14 mouse cellular contexts compared by ENCODE assay signal in genomic region chr11:87744964-87745363, GRCm38 (mm10). TPM values are rescaled to one million over a fixed set of nuclear protein-coding genes. Genes with fewer than 3 reads are reported as not detected.
DNase-seq lines count a peak whose midpoint lies in the region; ATAC-seq lines count a peak whose summit lies in the region.
"Had no signal": no experiment of that assay in that cellular context is flagged by ENCODE, and none has a peak within 500 bp of the region (broad histone marks: within the 10 kb centered on the region; RNA-seq: fewer than 3 reads in every experiment).

No protein-coding gene starts in this region.

- ATAC-seq in inflammation-experienced regulatory T-cells, adult 6 months: peak; percentile 73
- ATAC-seq in intestine, embryonic 15.5 days: no peak
- ATAC-seq in megakaryocyte progenitor cell, adult 5-6 weeks (replicated peaks; ENCODE audit: poor library complexity): no peak

- no peak overlapping the region for H3K4me2 ChIP-seq in intestine, embryonic 15.5 days (replicated peaks)
- H3K4me2 ChIP-seq: hindbrain, embryonic 12.5 days had no signal

- no peak overlapping the region for H3K9ac ChIP-seq in intestine, embryonic 15.5 days
- H3K9ac ChIP-seq: hindbrain, embryonic 12.5 days had no signal

- WGBS in intestine, embryonic 15.5 days: 76% methylated on average over 4 of the region's 4 CpGs

- peaks cover 22% of the 10 kb centered on the region for H3K36me3 ChIP-seq in intestine, embryonic 15.5 days

- H3K27ac ChIP-seq in intestine, embryonic 15.5 days: no peak overlapping the region
- H3K27ac ChIP-seq: heart, adult 2 months; hindbrain, embryonic 12.5 days had no signal

- 0 out of 2 replicates have a peak, but pooled peaks cover 3% of the 10 kb centered on the region for H3K4me1 ChIP-seq in intestine, embryonic 15.5 days (replicated peaks)
- H3K4me1 ChIP-seq: hindbrain, embryonic 12.5 days had no signal

- DNase-seq in spleen, adult 12 weeks (ENCODE audit: low spot score): peak; percentile 65
- no peak for DNase-seq in spleen, postnatal 14 days (ENCODE audit: low spot score in 2 of 2)
- DNase-seq in spleen, postnatal 4 days (ENCODE audit: low spot score in 2 of 2): peak; percentile 54 to 68
- no peak for DNase-seq in cerebellum, postnatal 25 days
- DNase-seq: cerebellum, adult 8-10 months; kidney, adult 18-20 months had no signal

- H3K27me3 ChIP-seq in intestine, embryonic 15.5 days (replicated peaks): no peaks in the 10 kb centered on the region
- H3K27me3 ChIP-seq: hindbrain, embryonic 12.5 days had no signal

- no peak overlapping the region for H3K4me3 ChIP-seq in intestine, embryonic 15.5 days (replicated peaks)
- H3K4me3 ChIP-seq: heart, adult 2 months; hindbrain, embryonic 12.5 days had no signal

- H3K9me3 ChIP-seq in intestine, embryonic 15.5 days: no peaks in the 10 kb centered on the region
- H3K9me3 ChIP-seq: G1E; hindbrain, embryonic 12.5 days had no signal

RNA-seq across cellular contexts. Expression of gene Supt4a, which starts 7.6 kb away (rescaled TPM):
- polyA plus RNA-seq in inflammation-experienced regulatory T-cells, adult 6 months (2017; shearing (Covaris generic)): 100 to 1,000 TPM; 357 to 377 (median 371) TPM
- 117 and 121 TPM in 2 replicates for polyA plus RNA-seq in intestine, embryonic 15.5 days (2015; fragmentation: Nextera tagmentation; extraction: Ambion mirVana)
- total RNA-seq in megakaryocyte progenitor cell, adult 5-6 weeks (2015): 147 and 161 TPM in 2 replicates
- 52.8 and 63.7 TPM in 2 replicates for total RNA-seq in megakaryocyte progenitor cell, adult 5-6 weeks (2017)

RNA-seq across cellular contexts. Expression of gene Tspoap1, which starts 15.4 kb away (rescaled TPM):
- polyA plus RNA-seq in inflammation-experienced regulatory T-cells, adult 6 months (2017; shearing (Covaris generic)): 1 to 10 TPM; 1.7 to 3.8 (median 3.4) TPM
- 0.96 and 1.5 TPM in 2 replicates for polyA plus RNA-seq in intestine, embryonic 15.5 days (2015; fragmentation: Nextera tagmentation; extraction: Ambion mirVana)
- total RNA-seq in megakaryocyte progenitor cell, adult 5-6 weeks (2015): 34.1 and 38.5 TPM in 2 replicates
- total RNA-seq in megakaryocyte progenitor cell, adult 5-6 weeks (2017): 47.0 and 66.4 TPM in 2 replicates
- total RNA-seq: heart, adult 2 months had no signal

RNA-seq across cellular contexts. Expression of gene Mpo, which starts 48.4 kb away (rescaled TPM):
- not detected for polyA plus RNA-seq in inflammation-experienced regulatory T-cells, adult 6 months (2017; shearing (Covaris generic))
- 2.9 and 5.9 TPM in 2 replicates for polyA plus RNA-seq in intestine, embryonic 15.5 days (2015; fragmentation: Nextera tagmentation; extraction: Ambion mirVana)
- 13,257 and 15,415 TPM in 2 replicates for total RNA-seq in megakaryocyte progenitor cell, adult 5-6 weeks (2015)
- 8,081 and 8,928 TPM in 2 replicates for total RNA-seq in megakaryocyte progenitor cell, adult 5-6 weeks (2017)
- total RNA-seq: heart, adult 2 months; left cerebral cortex, postnatal 10 days; liver, adult 2 months had no signal

Comparison
In these comparisons a context has a peak if more than half of its experiments do, and no peak if none do; other contexts are left out.
1. DNase-seq: peak in spleen, adult 12 weeks (single experiment) and spleen, postnatal 4 days (2 of 2); none in spleen, postnatal 14 days (0 of 2) and cerebellum, postnatal 25 days (0 of 2).